Mouse (Mus musculus): ENCODE data around the gene Bend4.

Bend4 gene

GRCm38 (mm10) chr5:67423326-67423725 lies 4.8 kb downstream of the Bend4 start:
- in situ Hi-C loops (cut with MboI; ENCODE audit: unreplicated experiment in 2 of 2) = no loop called here

- in situ Hi-C loops (cut with MboI; ENCODE audit: unreplicated experiment in 2 of 2) = no loop called here
These were observed 8.7 kb downstream of the Bend4 start for GRCm38 (mm10) chr5:67419407-67419806.

GRCm38 (mm10) chr5:67411475-67411874 lies 16.6 kb downstream of the Bend4 start:
- in situ Hi-C loops (cut with MboI; ENCODE audit: unreplicated experiment in 2 of 2) = no loop called here

- in situ Hi-C loops (cut with MboI; ENCODE audit: unreplicated experiment in 2 of 2) = no loop called here
These were observed 17.7 kb downstream of the Bend4 start for GRCm38 (mm10) chr5:67410426-67410825.

- in situ Hi-C loops (cut with MboI; ENCODE audit: unreplicated experiment in 2 of 2) = no loop called here
These were observed 19.7 kb downstream of the Bend4 start for GRCm38 (mm10) chr5:67408391-67408790.

- in situ Hi-C loops (cut with MboI; ENCODE audit: unreplicated experiment in 2 of 2) = no loop called here
These were observed 23.2 kb downstream of the Bend4 start for GRCm38 (mm10) chr5:67404919-67405318.

GRCm38 (mm10) chr5:67404380-67404779 lies 23.7 kb downstream of the Bend4 start:
- in situ Hi-C loops (cut with MboI; ENCODE audit: unreplicated experiment in 2 of 2) = no loop called here

GRCm38 (mm10) chr5:67401612-67402011 lies 26.5 kb downstream of the Bend4 start:
- in situ Hi-C loops (cut with MboI; ENCODE audit: unreplicated experiment in 2 of 2) = no loop called here

- in situ Hi-C loops (cut with MboI; ENCODE audit: unreplicated experiment in 2 of 2) = no loop called here
These were observed 27.3 kb downstream of the Bend4 start for GRCm38 (mm10) chr5:67400608-67401480.

- in situ Hi-C loops (cut with MboI; ENCODE audit: unreplicated experiment in 2 of 2) = no loop called here
These were observed 28.1 kb downstream of the Bend4 start for GRCm38 (mm10) chr5:67399876-67400607.

- in situ Hi-C loops (cut with MboI; ENCODE audit: unreplicated experiment in 2 of 2) = no loop called here
These were observed 30.9 kb downstream of the Bend4 start for GRCm38 (mm10) chr5:67397186-67397585.

GRCm38 (mm10) chr5:67395211-67395851 lies 32.8 kb downstream of the Bend4 start:
- in situ Hi-C loops (cut with MboI; ENCODE audit: unreplicated experiment in 2 of 2) = no loop called here

- in situ Hi-C loops (cut with MboI; ENCODE audit: unreplicated experiment in 2 of 2) = no loop called here
These were observed 34.2 kb downstream of the Bend4 start for GRCm38 (mm10) chr5:67393951-67394350.

GRCm38 (mm10) chr5:67382556-67382955 lies 45.6 kb downstream of the Bend4 start:
- in situ Hi-C loops (cut with MboI; ENCODE audit: unreplicated experiment in 2 of 2) = no loop called here

- in situ Hi-C loops (cut with MboI; ENCODE audit: unreplicated experiment in 2 of 2) = no loop called here
These were observed 46.4 kb downstream of the Bend4 start for GRCm38 (mm10) chr5:67381690-67382089.

- in situ Hi-C loops (cut with MboI; ENCODE audit: unreplicated experiment in 2 of 2) = no loop called here
These were observed 51.0 kb downstream of the Bend4 start for GRCm38 (mm10) chr5:67377044-67377621.

- in situ Hi-C loops (cut with MboI; ENCODE audit: unreplicated experiment in 2 of 2) = no loop called here
These were observed 65.2 kb downstream of the Bend4 start for GRCm38 (mm10) chr5:67362931-67363330.

- in situ Hi-C loops (cut with MboI; ENCODE audit: unreplicated experiment in 2 of 2) = no loop called here
These were observed 65.8 kb downstream of the Bend4 start for GRCm38 (mm10) chr5:67362316-67362715.

- in situ Hi-C loops (cut with MboI; ENCODE audit: unreplicated experiment in 2 of 2) = no loop called here
These were observed 79.2 kb downstream of the Bend4 start for GRCm38 (mm10) chr5:67348949-67349348.

- in situ Hi-C loops (cut with MboI; ENCODE audit: unreplicated experiment in 2 of 2) = no loop called here
These were observed 81.0 kb downstream of the Bend4 start for GRCm38 (mm10) chr5:67347060-67347459.
